Mouse (Mus musculus): ENCODE results near the gene Insc.

Gene Insc

DNA sequence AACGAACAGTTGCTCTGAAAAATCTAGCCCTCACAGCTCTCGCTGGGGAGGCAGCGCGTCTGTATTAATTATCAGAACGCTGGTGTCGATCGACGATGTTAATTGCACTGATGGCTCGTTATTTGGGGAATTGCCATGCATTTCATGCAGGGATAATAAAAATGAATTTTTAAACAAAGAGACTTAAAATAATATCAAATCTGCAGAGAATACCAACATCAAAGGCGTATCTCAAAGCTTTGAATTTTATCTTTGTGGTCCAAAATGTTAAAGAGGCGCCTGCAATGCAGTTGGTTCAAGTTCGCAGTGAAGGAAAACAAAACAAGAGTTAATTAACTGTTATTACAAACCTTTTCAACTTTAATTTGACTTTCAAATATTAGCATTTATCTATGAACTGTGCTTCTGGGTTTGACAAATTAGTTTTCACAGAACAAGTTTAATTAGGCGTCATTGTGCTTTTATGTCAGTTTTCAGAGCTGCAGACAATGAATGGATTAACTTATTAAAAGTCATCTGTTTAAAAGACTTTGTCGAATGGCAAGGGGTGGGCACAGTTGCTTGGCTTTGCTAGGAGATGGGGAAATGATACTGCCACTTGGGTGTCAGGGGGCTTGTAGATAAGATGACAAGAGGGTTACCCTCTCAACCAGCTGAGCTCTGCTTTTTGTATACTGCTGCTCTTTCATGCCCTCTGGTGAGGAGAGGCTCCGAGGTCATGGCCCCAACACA is 153.6 kb downstream of the Insc start:
- no peak for ATAC-seq (ENCODE audit: insufficient number of reproducible peaks, low FRiP score, low TSS enrichment)
